Mouse (Mus musculus) liver, embryonic 12.5 days (tissue): ENCODE data around the gene Arglu1. TPM values are rescaled to one million over a fixed set of nuclear protein-coding genes. Genes with fewer than 3 reads are reported as not detected.

Experiments
- microRNA-seq: library from miRNA; unstranded; fragments of <30 nt; microRNA quantifications from one replicate; pipeline ENCODE4, GENCODE M21; 2017
- polyA plus RNA-seq: library from polyadenylated mRNA; unstranded; fragments of >200 nt; fragmentation: Nextera tagmentation; extraction: Ambion mirVana; gene quantifications from 2 replicates; pipeline ENCODE4 v1.2.1, GENCODE M21; 2016

The Arglu1 gene
- polyA plus RNA-seq, 1 experiment from 2014 or later, result 75.4 TPM

Small RNA genes within 50 kb of the gene (microRNA-seq; reads per million reads assigned to microRNA genes)
- gene Mir7654, result 14.1 reads per million, percentile 26 among the genes with 10 or more reads in this experiment

Other genes with a start within 250 kb of the Arglu1 start
- 2.8 and 3.3 TPM in 2 replicates for gene Efnb2, start 29.3 kb downstream of the Arglu1 start, polyA plus RNA-seq